Mouse (Mus musculus): ENCODE data around the gene Cbr2.
"Not testable (repeated sequence)": the region's sequence is repeated elsewhere in the genome, so short reads cannot be mapped to it uniquely, and the experiment has no call there.

The Cbr2 gene

GRCm38 (mm10) chr11:120731858-120732680 lies at the start of gene Cbr2:
Gene Cbr2 (minus strand): TSS chr11:120732114.
- no peak for DNase-seq (ENCODE audit: low spot score in 2 of 2)

GRCm38 (mm10) chr11:120781361-120781760 lies 49.4 kb upstream of the Cbr2 start:
- not testable (repeated sequence) for DNase-seq (ENCODE audit: low spot score in 2 of 2)

- no peak for DNase-seq (ENCODE audit: low spot score in 2 of 2)
These were observed 48.0 kb upstream of the Cbr2 start for GRCm38 (mm10) chr11:120779876-120780275.

GRCm38 (mm10) chr11:120777123-120777522 lies 45.2 kb upstream of the Cbr2 start:
- no peak for DNase-seq (ENCODE audit: low spot score in 2 of 2)

- DNase-seq (ENCODE audit: low spot score in 2 of 2), result peak; percentile 91 to 95
These were observed 44.0 kb upstream of the Cbr2 start for GRCm38 (mm10) chr11:120775774-120776469.

- DNase-seq (ENCODE audit: low spot score in 2 of 2), result no peak
These were observed 41.7 kb upstream of the Cbr2 start for GRCm38 (mm10) chr11:120773463-120774190.

GRCm38 (mm10) chr11:120772749-120773148 lies 40.8 kb upstream of the Cbr2 start:
- no peak for DNase-seq (ENCODE audit: low spot score in 2 of 2)

- no peak for DNase-seq (ENCODE audit: low spot score in 2 of 2)
These were observed 36.3 kb upstream of the Cbr2 start for GRCm38 (mm10) chr11:120768206-120768605.

GRCm38 (mm10) chr11:120767023-120767422 lies 35.1 kb upstream of the Cbr2 start:
- DNase-seq (ENCODE audit: low spot score in 2 of 2), result not testable (repeated sequence)

GRCm38 (mm10) chr11:120763121-120763999 lies 31.4 kb upstream of the Cbr2 start:
- DNase-seq (ENCODE audit: low spot score in 2 of 2), result not testable (repeated sequence)

GRCm38 (mm10) chr11:120762672-120763041 lies 30.7 kb upstream of the Cbr2 start, which contains the start of gene Hmga1b:
Gene Hmga1b (plus strand): TSS chr11:120762794.
- DNase-seq (ENCODE audit: low spot score in 2 of 2), result not testable (repeated sequence)

- DNase-seq (ENCODE audit: low spot score in 2 of 2), result no peak
These were observed 30.1 kb upstream of the Cbr2 start for GRCm38 (mm10) chr11:120761811-120762671.

GRCm38 (mm10) chr11:120760236-120760635 lies 28.3 kb upstream of the Cbr2 start:
- no peak for DNase-seq (ENCODE audit: low spot score in 2 of 2)

GRCm38 (mm10) chr11:120751606-120752005 lies 19.7 kb upstream of the Cbr2 start:
- no peak for DNase-seq (ENCODE audit: low spot score in 2 of 2)

- no peak for DNase-seq (ENCODE audit: low spot score in 2 of 2)
These were observed 17.5 kb upstream of the Cbr2 start for GRCm38 (mm10) chr11:120749430-120749829.

- no peak for DNase-seq (ENCODE audit: low spot score in 2 of 2)
These were observed 16.1 kb upstream of the Cbr2 start for GRCm38 (mm10) chr11:120747974-120748373.

- no peak for DNase-seq (ENCODE audit: low spot score in 2 of 2)
These were observed 12.3 kb upstream of the Cbr2 start for GRCm38 (mm10) chr11:120744121-120744701.

GRCm38 (mm10) chr11:120740981-120741380 lies 9.1 kb upstream of the Cbr2 start:
- DNase-seq (ENCODE audit: low spot score in 2 of 2), result no peak

GRCm38 (mm10) chr11:120736424-120736823 lies 4.5 kb upstream of the Cbr2 start:
- DNase-seq (ENCODE audit: low spot score in 2 of 2), result no peak

- no peak for DNase-seq (ENCODE audit: low spot score in 2 of 2)
These were observed 1.6 kb upstream of the Cbr2 start for GRCm38 (mm10) chr11:120733521-120733920.
